Comparison of ENCODE assay signal across 14 mouse cellular contexts in the genomic region with DNA sequence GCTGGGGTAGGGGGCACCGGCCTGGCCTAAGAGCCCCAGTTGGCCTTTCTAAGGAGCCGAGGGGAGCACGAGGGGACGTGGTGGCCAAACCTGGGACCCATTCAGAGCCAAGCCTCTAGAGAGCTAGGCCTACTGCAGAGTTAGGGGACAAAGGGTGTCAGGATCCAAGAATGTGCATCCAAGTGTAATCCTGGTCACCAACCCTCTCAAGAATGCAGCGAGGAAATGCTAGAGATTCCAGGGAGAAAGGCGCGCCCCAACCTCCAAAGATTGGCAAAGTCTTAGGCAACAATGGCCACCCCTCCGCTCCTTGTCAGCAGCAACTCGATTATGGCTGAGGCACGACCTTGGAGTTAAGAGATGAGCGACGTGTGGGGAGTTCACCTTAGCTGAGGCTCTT. TPM values are rescaled to one million over a fixed set of nuclear protein-coding genes. Genes with fewer than 3 reads are reported as not detected.
DNase-seq lines count a peak whose midpoint lies in the region; ATAC-seq and TF ChIP-seq lines count a peak whose summit lies in the region.
"Had no signal": no experiment of that assay in that cellular context is flagged by ENCODE, and none has a peak within 500 bp of the region (broad histone marks: within the 10 kb centered on the region; RNA-seq: fewer than 3 reads in every experiment).

No protein-coding gene starts in this region.

- H3K4me3 ChIP-seq in heart, embryonic 13.5 days: 0 out of 2 replicates have a peak overlapping the region, but pooled peaks have one; percentile 0
- H3K4me3 ChIP-seq in heart, adult 2 months: no peak overlapping the region
- peak overlapping the region; percentile 23 for H3K4me3 ChIP-seq in kidney, embryonic 14.5 days (ENCODE audit: low read length)
- H3K4me3 ChIP-seq: erythroblast, embryonic 14.5 days had no signal

- H3K36me3 ChIP-seq in heart, embryonic 13.5 days: no peaks in the 10 kb centered on the region
- H3K36me3 ChIP-seq in heart, adult 2 months (ENCODE audit: control insufficient read depth, insufficient read depth, low read length): peaks cover 4% of the 10 kb centered on the region; the same call in 1 of the 2 replicates
- H3K36me3 ChIP-seq in kidney, embryonic 14.5 days (ENCODE audit: control insufficient read depth, insufficient read depth, low read length): no peaks in the 10 kb centered on the region

- H3K9ac ChIP-seq in heart, embryonic 13.5 days: 0 out of 2 replicates have a peak overlapping the region, but pooled peaks have one; percentile 30
- no peak overlapping the region for H3K9ac ChIP-seq in heart, adult 2 months (ENCODE audit: low read depth, low read length)
- H3K9ac ChIP-seq in kidney, embryonic 14.5 days (ENCODE audit: low read depth, low read length): peak overlapping the region; percentile 44
- H3K9ac ChIP-seq: liver, embryonic 14.5 days had no signal

- no peak for DNase-seq in heart, adult 2 months
- peak; percentile 32 for DNase-seq in lung, postnatal 10 days
- DNase-seq in lung, postnatal 14 days: no peak
- no peak for DNase-seq in spleen, adult 18-20 months
- no peak for DNase-seq in left cerebral cortex, postnatal 4 days
- DNase-seq: cerebellum, adult 9-10 months; gastrocnemius, postnatal 36 days had no signal

- no peak overlapping the region for H3K27ac ChIP-seq in heart, embryonic 13.5 days (replicated peaks)
- H3K27ac ChIP-seq in heart, adult 2 months: no peak overlapping the region
- H3K27ac ChIP-seq in kidney, embryonic 14.5 days (ENCODE audit: low read depth, low read length): peak overlapping the region; percentile 78
- H3K27ac ChIP-seq: liver, embryonic 14.5 days had no signal

- TF ChIP-seq EP300 in heart, adult 2 months (IDR thresholded peaks at IDR 0.05; ENCODE audit: insufficient read depth, low read depth, low read length): no peak

- peaks cover 62% of the 10 kb centered on the region for H3K27me3 ChIP-seq in heart, embryonic 13.5 days (replicated peaks)
- no peaks in the 10 kb centered on the region; the same call in 1 of the 2 replicates for H3K27me3 ChIP-seq in heart, adult 2 months (ENCODE audit: control insufficient read depth, insufficient read depth, low read length)
- H3K27me3 ChIP-seq in kidney, embryonic 14.5 days (ENCODE audit: control insufficient read depth, insufficient read depth, low read length): peaks cover 1% of the 10 kb centered on the region

- H3K4me2 ChIP-seq in heart, embryonic 13.5 days: peak overlapping the region; percentile 48
- H3K4me2 ChIP-seq in kidney, embryonic 14.5 days (replicated peaks; ENCODE audit: low read depth, low read length): peak overlapping the region; percentile 41

- ATAC-seq in heart, embryonic 13.5 days (ENCODE audit: extremely low read depth, insufficient number of reproducible peaks, low FRiP score, low TSS enrichment): no peak
- ATAC-seq in kidney, embryonic 14.5 days (ENCODE audit: low FRiP score, low TSS enrichment): no peak; the same call in 1 of the 2 replicates
- ATAC-seq in cerebellum, adult (ENCODE audit: insufficient number of reproducible peaks, low FRiP score, low TSS enrichment): no peak
- ATAC-seq: CD4-positive, CD25-positive, alpha-beta regulatory T cell, adult 4 months had no signal

- whole genome bisulfite sequencing in heart, embryonic 13.5 days: 35% methylated on average over 11 of the region's 12 CpGs
- 52% methylated on average over 12 of the region's 12 CpGs for WGBS in heart, adult 2 months
- WGBS in kidney, embryonic 14.5 days: 32% methylated on average over 12 of the region's 12 CpGs

- no peak for TF ChIP-seq CTCF in heart, adult 2 months (IDR thresholded peaks at IDR 0.05)

- H3K4me1 ChIP-seq in heart, embryonic 13.5 days: peaks cover 50% of the 10 kb centered on the region
- H3K4me1 ChIP-seq in heart, adult 2 months (ENCODE audit: control insufficient read depth, insufficient read depth, low read length): peaks cover 9% of the 10 kb centered on the region
- peaks cover 44% of the 10 kb centered on the region for H3K4me1 ChIP-seq in kidney, embryonic 14.5 days (ENCODE audit: control insufficient read depth, insufficient read depth, low read length)

- intact Hi-C loops in heart, adult 2 months (cut with DNase I): no loop called here
- intact Hi-C loops in left cerebral cortex, postnatal 4 days (cut with DNase I): no loop called here

- no peak for TF ChIP-seq POLR2A in heart, adult 2 months (IDR thresholded peaks at IDR 0.05; ENCODE audit: insufficient read depth, low read depth, low read length)

- no peaks in the 10 kb centered on the region for H3K9me3 ChIP-seq in heart, embryonic 13.5 days
- no peaks in the 10 kb centered on the region for H3K9me3 ChIP-seq in kidney, embryonic 14.5 days (ENCODE audit: control insufficient read depth, low read length)

- H3K79me2 ChIP-seq in heart, adult 2 months (replicated peaks; ENCODE audit: control insufficient read depth, insufficient read depth, low read length): no peaks in the 10 kb centered on the region

RNA-seq across cellular contexts. Expression of gene Palm3, which starts 0.3 kb away (rescaled TPM):
- polyA plus RNA-seq in heart, embryonic 13.5 days (2015; fragmentation: Nextera tagmentation; extraction: Ambion mirVana): 1.2 and 1.6 TPM in 2 replicates
- total RNA-seq in heart, adult 2 months (2021): under 1 TPM; 0.20 to 0.26 TPM
- 0.21 TPM in 1 of 2 replicates, not detected in the other for polyA plus RNA-seq in heart, adult 2 months (2012; rRNA removed)
- polyA plus RNA-seq in kidney, embryonic 14.5 days (2014; fragmentation: Nextera tagmentation; extraction: Ambion mirVana): 5.9 and 7.4 TPM in 2 replicates
- 10 to 100 TPM; 13.2 to 15.5 TPM for total RNA-seq in left cerebral cortex, postnatal 4 days (2021)
- polyA plus RNA-seq: erythroblast, embryonic 14.5 days; large intestine, adult 2 months had no signal

RNA-seq across cellular contexts. Expression of gene 2210011C24Rik, which starts 9.6 kb away (rescaled TPM):
- polyA plus RNA-seq in heart, embryonic 13.5 days (2015; fragmentation: Nextera tagmentation; extraction: Ambion mirVana): not detected in 2 replicates
- 1 to 10 TPM; 2.2 to 3.7 TPM for total RNA-seq in heart, adult 2 months (2021)
- polyA plus RNA-seq in heart, adult 2 months (2012; rRNA removed): 0.64 and 1.2 TPM in 2 replicates
- polyA plus RNA-seq in kidney, embryonic 14.5 days (2014; fragmentation: Nextera tagmentation; extraction: Ambion mirVana): 3.6 and 5.7 TPM in 2 replicates
- total RNA-seq in left cerebral cortex, postnatal 4 days (2021): not detected
- polyA plus RNA-seq: CD4-positive, CD25-positive, alpha-beta regulatory T cell, adult 4 months; erythroblast, embryonic 14.5 days; liver, embryonic 14.5 days had no signal

RNA-seq across cellular contexts. Expression of gene 1700067K01Rik, which starts 20.3 kb away (rescaled TPM):
- 0.50 and 0.53 TPM in 2 replicates for polyA plus RNA-seq in heart, embryonic 13.5 days (2015; fragmentation: Nextera tagmentation; extraction: Ambion mirVana)
- under 1 TPM in 1 of 2 experiments, not detected in 1; 0.26 TPM for total RNA-seq in heart, adult 2 months (2021)
- 0.16 and 0.50 TPM in 2 replicates for polyA plus RNA-seq in heart, adult 2 months (2012; rRNA removed)
- 1.2 TPM in 2 replicates for polyA plus RNA-seq in kidney, embryonic 14.5 days (2014; fragmentation: Nextera tagmentation; extraction: Ambion mirVana)
- 1 to 10 TPM in 1 of 2 experiments, under 1 TPM in 1; 0.46 to 1.1 TPM for total RNA-seq in left cerebral cortex, postnatal 4 days (2021)
- polyA plus RNA-seq: CD4-positive, CD25-positive, alpha-beta regulatory T cell, adult 4 months had no signal

RNA-seq across cellular contexts. Expression of gene Il27ra, which starts 20.8 kb away (rescaled TPM):
- 4.6 and 5.4 TPM in 2 replicates for polyA plus RNA-seq in heart, embryonic 13.5 days (2015; fragmentation: Nextera tagmentation; extraction: Ambion mirVana)
- 1 to 10 TPM; 3.2 to 3.7 TPM for total RNA-seq in heart, adult 2 months (2021)
- 4.1 and 4.6 TPM in 2 replicates for polyA plus RNA-seq in heart, adult 2 months (2012; rRNA removed)
- polyA plus RNA-seq in kidney, embryonic 14.5 days (2014; fragmentation: Nextera tagmentation; extraction: Ambion mirVana): 1.4 and 1.6 TPM in 2 replicates
- total RNA-seq in left cerebral cortex, postnatal 4 days (2021): 1 to 10 TPM; 1.5 to 1.6 TPM

RNA-seq across cellular contexts. Expression of gene Rln3, which starts 23.2 kb away (rescaled TPM):
- 0.25 TPM in 1 of 2 replicates, not detected in the other for polyA plus RNA-seq in heart, embryonic 13.5 days (2015; fragmentation: Nextera tagmentation; extraction: Ambion mirVana)
- total RNA-seq in heart, adult 2 months (2021): not detected
- polyA plus RNA-seq in heart, adult 2 months (2012; rRNA removed): not detected in 2 replicates
- 0.33 TPM in 1 of 2 replicates, not detected in the other for polyA plus RNA-seq in kidney, embryonic 14.5 days (2014; fragmentation: Nextera tagmentation; extraction: Ambion mirVana)
- total RNA-seq in left cerebral cortex, postnatal 4 days (2021): not detected
- total RNA-seq: gastrocnemius, postnatal 36 days had no signal
- polyA plus RNA-seq: erythroblast, embryonic 14.5 days; liver, embryonic 14.5 days had no signal
